Mouse (Mus musculus) c-Kit-positive CD71-positive TER-119-positive erythroid progenitor cells, embryonic 14.5 days (primary cell): ENCODE results near the gene Ccn6.

Experiments used
- DNase-seq: peaks from one replicate; pipeline ENCODE4 v3.0.0-alpha.2; 2013; ENCODE audit warnings: low spot score

The Ccn6 gene

DNA sequence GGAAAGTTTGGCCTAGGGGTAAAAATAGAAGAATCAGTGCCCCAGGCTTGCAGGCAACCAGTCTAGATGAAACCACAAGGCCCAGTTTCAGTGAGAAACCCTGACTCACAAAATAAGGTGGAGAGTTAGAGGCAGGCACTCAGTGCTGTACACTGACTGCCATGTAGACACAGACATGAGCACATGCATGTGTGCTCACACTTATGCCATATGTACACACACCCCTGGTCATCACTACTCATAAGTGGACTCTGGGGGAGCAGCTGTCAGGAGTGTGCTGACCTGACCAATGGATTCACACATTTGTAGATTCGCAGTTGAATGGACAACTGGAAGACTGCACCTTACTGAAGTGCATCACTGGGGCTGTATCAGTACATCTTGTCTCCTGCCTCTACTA is 2.2 kb downstream of the Ccn6 start:
- DNase-seq: no peak

DNA sequence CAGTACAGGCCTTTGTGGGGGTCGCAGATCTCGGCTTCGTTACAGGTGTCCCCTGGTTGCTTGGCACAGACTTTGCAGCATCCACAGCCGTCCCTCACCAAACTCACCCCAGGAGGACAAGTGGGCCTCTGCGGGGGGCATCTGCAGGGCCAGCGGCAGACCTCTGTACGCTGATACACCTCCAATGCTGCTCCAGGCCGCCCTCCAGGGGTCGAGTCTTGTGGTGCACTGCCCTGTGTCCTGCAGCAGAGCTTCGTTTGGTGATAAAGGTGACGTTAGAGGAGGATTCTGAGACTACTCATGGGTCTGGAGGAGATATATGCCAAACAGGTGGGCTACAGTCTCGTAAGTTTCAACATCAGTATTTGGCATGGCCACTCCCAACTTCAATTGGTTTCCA is 5.3 kb downstream of the Ccn6 start:
- no peak for DNase-seq

DNA sequence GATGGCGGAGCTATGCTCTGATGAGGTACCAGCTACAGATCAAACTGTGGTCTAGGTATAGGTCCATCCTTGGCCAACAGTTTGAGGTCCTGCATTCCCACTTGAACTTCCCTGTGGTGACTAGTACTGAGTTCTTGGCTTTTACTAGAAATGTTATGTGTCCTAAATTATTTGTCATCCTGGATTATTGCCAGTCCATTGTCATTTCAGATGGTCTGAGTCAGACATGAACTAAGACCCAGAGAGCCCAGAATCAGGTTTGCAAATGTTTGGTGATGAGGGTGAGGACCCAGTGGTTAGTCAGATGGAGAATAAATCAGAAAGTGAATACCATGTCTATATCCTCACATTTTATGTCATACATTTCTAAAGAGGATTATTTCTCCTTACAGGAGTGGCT is 6.3 kb downstream of the Ccn6 start:
- no peak for DNase-seq

DNA sequence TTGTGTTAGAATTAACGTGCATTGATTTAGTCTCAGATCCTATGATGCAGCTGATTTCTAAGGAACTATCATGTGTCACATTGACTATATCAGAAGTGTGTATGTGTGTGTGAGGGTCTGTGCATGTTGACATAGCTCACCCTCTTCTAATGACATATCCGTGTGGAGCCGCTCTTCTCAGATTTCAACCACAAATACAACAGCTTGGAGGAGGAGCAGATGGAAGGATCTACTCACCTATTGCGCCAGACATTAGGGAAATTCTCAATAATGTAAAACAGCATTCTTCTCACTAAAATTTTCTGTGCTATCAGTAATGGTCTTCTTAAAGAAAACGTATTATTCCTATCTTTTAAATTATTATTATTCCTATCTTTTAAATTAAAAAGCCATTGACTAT is 6.9 kb downstream of the Ccn6 start:
- no peak for DNase-seq

DNA sequence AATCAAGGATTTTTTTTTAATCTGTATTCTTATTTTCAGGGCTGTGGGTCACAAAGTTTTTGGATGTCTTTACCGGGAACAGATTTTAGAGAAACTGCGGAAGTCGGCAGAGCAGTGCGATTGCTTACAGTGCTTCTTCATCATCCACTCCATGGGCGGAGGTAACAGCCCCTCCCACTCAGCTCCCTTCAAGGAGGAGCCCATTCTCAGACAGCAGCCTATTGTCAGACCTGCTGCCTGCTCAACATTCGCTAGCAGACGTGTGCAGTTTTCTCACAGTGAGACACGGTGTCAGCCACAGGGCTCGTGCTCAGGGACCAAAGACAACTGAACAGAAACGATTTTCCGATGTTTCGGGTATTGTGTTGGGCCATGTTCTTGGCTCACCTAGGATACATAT is 21.4 kb downstream of the Ccn6 start:
- no peak for DNase-seq

DNA sequence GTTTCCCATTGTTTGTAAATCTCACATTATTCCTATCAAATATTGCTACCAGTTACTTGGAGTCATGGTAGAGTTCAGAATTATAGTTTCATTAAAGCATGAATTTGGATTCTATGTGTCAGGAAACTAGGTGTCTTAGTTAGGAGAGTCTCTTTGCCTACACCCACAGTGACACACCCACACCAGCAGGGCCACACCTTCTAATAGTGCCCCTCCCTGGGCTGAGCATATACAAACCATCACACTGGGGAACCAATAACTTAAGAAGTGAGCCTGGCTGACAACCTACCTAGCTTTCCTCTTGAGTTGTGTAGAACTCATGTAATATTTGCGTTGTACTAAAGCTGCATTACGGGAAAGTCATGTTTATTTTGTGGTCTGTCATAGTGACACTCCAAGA is 22.2 kb downstream of the Ccn6 start:
- peak; percentile 21 for DNase-seq

DNA sequence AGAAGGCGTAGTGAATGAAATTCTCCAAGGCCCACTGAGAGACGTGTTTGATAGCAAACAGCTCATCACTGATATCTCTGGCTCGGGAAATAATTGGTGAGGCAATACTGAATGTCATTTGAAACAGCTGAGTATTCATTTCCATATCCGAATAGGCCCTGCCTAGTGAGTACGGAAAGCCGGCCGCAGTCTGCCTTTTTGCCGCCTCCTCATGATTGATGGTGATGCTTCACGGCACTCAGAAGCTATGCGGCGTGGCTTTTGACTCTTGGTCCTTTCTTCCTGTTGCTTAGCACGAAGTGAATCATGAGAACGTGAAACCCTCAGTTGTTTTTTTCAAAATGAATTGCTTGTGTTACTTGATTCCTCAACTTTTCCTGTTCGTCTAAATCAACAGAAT is 22.8 kb downstream of the Ccn6 start:
- no peak for DNase-seq

DNA sequence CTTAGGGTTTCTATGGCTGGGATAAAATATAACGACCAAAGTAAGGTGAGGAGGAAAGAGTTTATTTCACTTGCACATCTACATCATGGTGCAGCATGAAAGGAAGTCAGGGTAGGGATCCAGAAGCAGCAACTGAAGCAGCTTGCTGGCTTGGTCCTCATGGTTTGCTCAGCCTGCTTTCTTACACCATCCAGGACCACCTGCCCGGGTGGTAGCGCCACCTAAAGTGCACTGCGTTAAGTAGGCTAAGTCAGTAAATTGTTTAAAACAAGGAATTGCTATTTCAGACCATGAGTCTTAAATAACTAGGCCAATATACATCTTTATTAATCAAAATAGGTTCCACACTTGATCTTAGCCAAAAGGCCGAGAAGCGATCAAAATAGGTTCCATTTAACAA is 24.8 kb downstream of the Ccn6 start:
- no peak for DNase-seq

DNA sequence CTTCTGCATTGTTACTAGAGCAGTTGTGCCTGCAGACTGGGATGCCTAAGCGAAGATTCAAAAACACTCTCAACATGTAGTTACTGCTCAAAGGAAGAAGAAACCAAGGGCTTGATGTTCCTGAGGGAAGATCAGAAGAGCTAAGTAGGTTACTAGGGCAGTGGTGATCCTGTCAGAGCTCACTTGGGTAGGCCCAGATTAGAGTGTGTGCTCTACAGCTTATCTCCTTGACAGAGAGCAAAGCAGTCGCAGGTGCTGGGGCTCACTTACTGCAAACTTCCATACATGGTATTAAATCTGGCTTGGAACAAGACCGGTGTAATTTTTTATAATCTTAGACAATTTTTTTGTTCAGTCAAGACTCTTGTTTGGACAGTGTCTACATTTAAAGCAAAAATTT is 25.8 kb downstream of the Ccn6 start:
- DNase-seq: no peak

DNA sequence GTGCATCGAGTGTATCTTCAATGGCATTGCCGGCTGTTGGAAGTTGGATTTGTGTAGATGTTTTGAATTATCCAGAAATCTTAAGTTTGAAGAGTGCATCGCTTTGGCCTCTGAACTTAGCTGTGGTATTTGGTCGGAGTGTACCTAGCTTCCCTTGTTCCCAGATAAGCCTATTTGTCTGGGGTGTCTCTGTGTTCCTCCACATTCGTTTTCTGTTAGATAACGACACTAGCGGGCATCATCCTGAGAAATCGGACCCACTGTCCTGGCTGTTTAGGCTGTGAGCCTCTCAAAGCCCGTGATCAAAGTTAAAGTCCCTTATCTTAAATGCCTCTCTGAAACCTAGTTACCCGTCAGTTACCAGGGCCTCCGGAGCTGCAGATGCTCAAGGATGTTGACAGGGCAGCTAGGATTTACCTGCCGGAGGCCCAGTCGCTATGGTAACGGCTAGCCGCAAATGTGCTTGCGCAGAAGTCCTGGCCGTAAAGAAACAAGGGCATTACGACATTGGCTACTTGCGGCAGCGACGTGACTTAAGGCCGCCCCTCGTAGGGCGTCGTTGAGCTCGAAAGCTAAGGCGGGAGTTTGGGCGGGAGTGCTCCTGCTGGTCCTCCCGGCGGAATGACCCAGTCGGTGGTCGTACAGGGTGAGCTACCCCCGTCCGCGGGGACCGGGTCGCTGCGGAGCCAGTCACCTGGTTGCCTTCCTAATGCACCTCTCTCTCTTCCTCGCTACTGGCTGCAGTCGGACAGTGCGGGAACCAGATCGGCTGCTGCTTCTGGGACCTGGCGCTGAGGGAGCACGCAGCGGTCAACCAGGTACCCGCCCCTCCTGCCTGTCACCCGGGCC is 29.9 kb downstream of the Ccn6 start, which contains the start of the genes Fam229b and Tube1:
Fam229b (minus strand) TSS at position 453 of the 849 bp plus-strand sequence.
Tube1 (plus strand) TSS at position 515 of the 849 bp plus-strand sequence.
- DNase-seq: peak; percentile 86

DNA sequence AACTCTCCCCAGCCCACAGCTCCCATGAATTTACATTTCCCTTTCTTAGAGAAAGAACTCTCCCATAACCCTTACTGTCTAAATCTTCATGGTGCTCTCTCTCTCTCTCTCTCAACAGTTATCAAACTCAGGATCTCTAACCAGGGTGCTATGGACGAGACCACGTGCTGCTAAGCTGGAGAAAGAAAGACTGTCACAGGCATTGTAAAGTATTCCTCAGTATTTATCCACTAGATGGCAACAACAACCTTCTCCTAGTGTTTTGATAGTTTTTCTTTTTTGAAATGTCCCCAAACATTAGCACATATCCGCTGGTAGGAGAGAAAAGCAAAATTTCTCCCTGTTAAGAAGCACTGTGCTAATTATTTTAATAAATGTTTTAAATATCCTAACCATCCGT is 42.2 kb downstream of the Ccn6 start:
- no peak for DNase-seq

DNA sequence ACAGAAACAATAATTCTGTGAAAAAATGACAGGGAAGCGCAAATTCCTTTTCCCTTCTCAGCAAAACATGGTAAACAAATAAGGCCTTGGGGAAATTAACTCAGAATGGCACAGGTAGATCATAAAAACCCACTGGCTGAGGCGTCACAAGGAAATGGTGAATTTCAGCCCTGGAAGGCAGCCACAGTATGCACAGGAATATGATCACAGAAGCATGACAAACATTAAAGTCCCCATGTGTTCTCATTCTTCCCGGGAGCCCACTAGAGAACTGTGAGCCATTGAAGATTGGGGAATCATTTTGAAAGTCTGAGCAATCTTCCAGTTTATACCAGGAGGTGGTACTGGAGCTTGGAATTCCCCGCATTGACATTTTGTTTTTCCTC is 54.1 kb downstream of the Ccn6 start:
- no peak for DNase-seq

DNA sequence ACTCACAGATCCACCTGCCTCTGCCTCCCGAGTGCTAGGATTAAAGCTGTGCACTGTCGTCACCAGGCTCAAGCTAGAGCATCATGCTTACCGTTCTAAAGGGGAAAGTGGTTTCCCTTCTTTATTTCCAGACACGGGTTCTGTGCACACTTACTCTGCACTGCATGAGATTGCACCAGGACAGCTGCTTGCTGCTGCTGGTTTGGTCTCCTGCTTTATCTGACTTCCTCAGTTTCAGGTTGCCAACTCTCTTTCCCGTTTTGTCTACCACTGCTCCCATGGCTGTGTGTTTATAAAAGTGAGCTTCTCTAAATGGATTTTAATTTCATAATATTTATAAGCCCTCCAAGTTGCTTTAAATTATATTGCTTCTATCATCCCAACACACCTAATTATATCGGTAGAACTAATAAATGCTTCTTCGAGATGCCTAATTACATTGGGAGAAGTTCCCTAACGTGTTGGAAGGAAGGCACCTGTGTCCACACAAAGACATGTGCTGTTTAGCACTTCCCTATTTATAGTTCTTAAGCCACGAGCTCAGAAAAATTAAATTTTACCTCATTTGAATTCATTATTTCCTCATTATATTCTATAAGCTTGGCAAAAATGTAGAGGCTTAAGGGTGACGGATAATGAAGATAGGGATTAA is 54.6 kb downstream of the Ccn6 start:
- no peak for DNase-seq

DNA sequence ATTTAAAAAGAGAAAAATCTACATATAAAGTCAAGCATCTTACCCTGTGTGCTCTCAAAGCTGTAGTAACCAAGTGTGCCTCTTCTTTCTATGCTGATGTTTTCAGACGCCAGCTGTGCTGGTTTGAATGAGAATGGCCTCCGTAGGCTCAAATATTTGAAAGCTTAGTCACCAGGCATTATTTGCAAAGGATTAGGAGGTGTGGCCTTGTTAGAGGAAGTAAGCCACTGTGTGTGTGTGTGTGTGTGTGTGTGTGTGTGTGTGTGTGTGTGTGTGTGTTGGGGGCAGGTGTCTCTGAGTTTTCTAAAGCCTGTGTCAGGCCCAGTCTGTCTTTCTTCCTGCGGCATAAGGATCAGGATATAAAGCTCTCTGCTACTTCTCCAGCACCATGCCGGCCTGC is 56.7 kb downstream of the Ccn6 start:
- DNase-seq: no peak

DNA sequence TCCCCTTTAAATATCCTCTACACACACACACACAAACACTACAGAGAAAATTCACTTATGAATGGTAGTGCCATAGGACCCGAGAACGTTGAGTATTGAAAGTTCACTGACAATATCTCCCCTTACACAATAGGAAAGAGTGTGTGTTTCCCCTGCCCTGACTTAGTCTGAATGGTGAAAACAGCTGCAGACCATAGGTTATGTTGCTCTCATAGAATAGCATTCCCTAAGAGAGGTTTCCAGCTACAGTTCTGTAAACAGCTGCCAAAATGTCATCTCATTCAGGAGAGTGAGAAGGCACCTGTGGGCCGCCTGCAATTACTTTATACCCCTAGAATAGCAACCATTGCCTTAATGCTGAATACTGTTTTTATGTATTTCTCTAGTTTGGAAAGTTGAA is 57.2 kb downstream of the Ccn6 start:
- DNase-seq: no peak

DNA sequence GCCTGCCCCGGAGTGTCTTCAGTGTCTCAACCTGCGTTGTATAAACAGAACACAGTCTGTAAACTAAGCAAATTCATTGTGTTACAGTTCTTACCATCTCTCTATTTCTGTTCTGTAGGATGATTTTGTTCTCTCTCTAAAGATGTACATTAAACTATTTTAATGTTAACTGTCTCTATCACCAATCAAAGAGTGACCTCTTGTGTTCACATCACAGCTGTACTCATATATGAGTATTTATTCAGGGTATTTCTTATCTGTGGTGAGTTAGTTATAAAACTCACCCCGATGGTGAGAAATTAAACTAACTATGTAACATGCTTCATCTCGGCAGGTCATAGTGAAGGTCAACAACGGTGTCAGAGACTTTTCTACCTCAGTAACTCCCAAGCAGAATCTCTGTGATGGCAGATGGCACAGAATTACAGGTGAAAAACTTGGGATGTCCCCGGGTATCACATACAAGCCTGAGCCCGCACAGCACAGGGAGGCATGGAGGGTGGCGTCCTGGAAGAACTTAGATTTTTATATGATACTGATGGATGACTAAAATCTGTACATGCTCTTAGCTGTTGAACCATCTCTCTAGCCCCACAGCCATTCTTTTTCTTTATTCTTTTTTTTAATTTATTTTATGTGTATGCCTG is 58.7 kb downstream of the Ccn6 start:
- no peak for DNase-seq
